Comparison of ENCODE assay signal across 25 mouse cellular contexts in the genomic region with DNA sequence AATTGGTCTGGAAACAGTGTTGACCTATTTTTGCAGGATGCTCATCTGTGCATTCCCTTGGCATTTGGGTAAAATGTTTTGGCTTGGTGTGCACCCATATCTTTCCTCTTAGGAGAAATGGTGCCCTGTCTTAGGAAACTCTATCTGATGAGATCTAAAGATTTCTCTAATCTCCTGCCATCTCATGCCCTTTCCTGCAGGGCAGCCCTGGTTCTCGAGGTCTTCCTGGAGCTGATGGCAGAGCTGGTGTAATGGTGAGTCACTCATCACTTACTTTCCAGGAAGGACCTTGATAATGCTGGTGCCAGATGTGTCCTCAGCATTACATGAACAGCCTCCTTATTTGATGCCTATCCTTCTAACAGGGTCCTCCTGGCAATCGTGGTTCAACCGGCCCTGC. TPM values are rescaled to one million over a fixed set of nuclear protein-coding genes. Genes with fewer than 3 reads are reported as not detected.
DNase-seq lines count a peak whose midpoint lies in the region; ATAC-seq and TF ChIP-seq lines count a peak whose summit lies in the region.
"Had no signal": no experiment of that assay in that cellular context is flagged by ENCODE, and none has a peak within 500 bp of the region (broad histone marks: within the 10 kb centered on the region; RNA-seq: fewer than 3 reads in every experiment).

No protein-coding gene starts in this region.

- no peak for ATAC-seq in embryonic facial prominence, embryonic 13.5 days (ENCODE audit: insufficient number of reproducible peaks, insufficient read depth, low FRiP score, low TSS enrichment, low read depth)
- no peak for ATAC-seq in midbrain, embryonic 15.5 days (replicated peaks)
- ATAC-seq: activated CD4-positive, CD25-positive, alpha-beta regulatory T cell, adult 4 months; forebrain, embryonic 15.5 days; hindbrain, postnatal 0 days; Patski had no signal

- H3K4me3 ChIP-seq in embryonic facial prominence, embryonic 13.5 days = no peak overlapping the region
- H3K4me3 ChIP-seq in embryonic facial prominence, embryonic 10.5 days = no peak overlapping the region
- H3K4me3 ChIP-seq in C2C12 (ENCODE audit: insufficient read depth, poor library complexity, severe bottlenecking) = no peak overlapping the region
- no peak overlapping the region for H3K4me3 ChIP-seq in embryonic fibroblast, embryonic 13.5 days (ENCODE audit: insufficient read depth, low read length)
- no peak overlapping the region for H3K4me3 ChIP-seq in midbrain, embryonic 15.5 days
- H3K4me3 ChIP-seq: erythroblast, embryonic 14.5 days; forebrain, embryonic 10.5 days; forebrain, embryonic 15.5 days; heart, adult 2 months; heart, embryonic 15.5 days; hindbrain, embryonic 13.5 days had no signal

- H3ac ChIP-seq in C2C12 (ENCODE audit: control insufficient read depth, insufficient read length, low read depth) = no peak overlapping the region

- no peaks in the 10 kb centered on the region for H3K9me3 ChIP-seq in embryonic facial prominence, embryonic 13.5 days
- no peaks in the 10 kb centered on the region for H3K9me3 ChIP-seq in embryonic facial prominence, embryonic 10.5 days
- no peaks in the 10 kb centered on the region for H3K9me3 ChIP-seq in midbrain, embryonic 15.5 days
- H3K9me3 ChIP-seq: forebrain, embryonic 10.5 days; forebrain, embryonic 15.5 days; heart, embryonic 15.5 days; hindbrain, embryonic 13.5 days had no signal

- DNase-seq in embryonic facial prominence, embryonic 10.5 days (ENCODE audit: low spot score) = no peak
- peak; percentile 51 for DNase-seq in adrenal gland, postnatal 14 days
- DNase-seq in lung, adult 18-20 months = no peak
- DNase-seq: B cell, adult 2 months; cerebellum, adult 11-12 months; cerebellum, adult 9-10 months; cerebellum, postnatal 36 days; gastrocnemius, postnatal 14 days; heart, adult 2 months; heart, postnatal 14 days; kidney, adult 11 months had no signal

- WGBS in embryonic facial prominence, embryonic 13.5 days = 64% methylated on average over 3 of the region's 3 CpGs
- WGBS in embryonic facial prominence, embryonic 10.5 days = 89% methylated on average over 3 of the region's 3 CpGs
- WGBS in midbrain, embryonic 15.5 days = 86% methylated on average over 3 of the region's 3 CpGs

- 0 out of 2 replicates have a peak, but pooled peaks cover 4% of the 10 kb centered on the region for H3K4me1 ChIP-seq in embryonic facial prominence, embryonic 13.5 days
- H3K4me1 ChIP-seq in embryonic facial prominence, embryonic 10.5 days = no peaks in the 10 kb centered on the region
- peaks cover 7% of the 10 kb centered on the region for H3K4me1 ChIP-seq in embryonic fibroblast, embryonic 13.5 days (ENCODE audit: control insufficient read depth, insufficient read depth, low read length)
- no peaks in the 10 kb centered on the region for H3K4me1 ChIP-seq in midbrain, embryonic 15.5 days
- H3K4me1 ChIP-seq: forebrain, embryonic 10.5 days; forebrain, embryonic 15.5 days; heart, embryonic 15.5 days; hindbrain, embryonic 13.5 days had no signal

- no peaks in the 10 kb centered on the region for H3K27me3 ChIP-seq in embryonic facial prominence, embryonic 13.5 days
- no peaks in the 10 kb centered on the region for H3K27me3 ChIP-seq in embryonic facial prominence, embryonic 10.5 days (replicated peaks; ENCODE audit: low read depth, poor library complexity, severe bottlenecking)
- no peaks in the 10 kb centered on the region for H3K27me3 ChIP-seq in C2C12 (ENCODE audit: control insufficient read depth, insufficient read depth, insufficient read length)
- H3K27me3 ChIP-seq in midbrain, embryonic 15.5 days (replicated peaks) = no peaks in the 10 kb centered on the region
- H3K27me3 ChIP-seq: forebrain, embryonic 15.5 days; heart, embryonic 15.5 days; hindbrain, embryonic 13.5 days; Patski had no signal

- H3K4me2 ChIP-seq in embryonic facial prominence, embryonic 13.5 days = no peak overlapping the region
- H3K4me2 ChIP-seq in midbrain, embryonic 15.5 days = no peak overlapping the region
- H3K4me2 ChIP-seq: forebrain, embryonic 15.5 days; heart, embryonic 11.5 days; heart, embryonic 15.5 days; hindbrain, embryonic 13.5 days had no signal

- H3K79me2 ChIP-seq in C2C12 (ENCODE audit: control insufficient read depth, insufficient read depth) = peaks cover 19% of the 10 kb centered on the region

- 0 out of 2 replicates have a peak overlapping the region, but pooled peaks have one; percentile 30 for H3K27ac ChIP-seq in embryonic facial prominence, embryonic 13.5 days
- H3K27ac ChIP-seq in embryonic facial prominence, embryonic 10.5 days (replicated peaks) = no peak overlapping the region
- peak overlapping the region; percentile 83 for H3K27ac ChIP-seq in embryonic fibroblast, embryonic 13.5 days (ENCODE audit: insufficient read depth, low read length)
- no peak overlapping the region for H3K27ac ChIP-seq in midbrain, embryonic 15.5 days
- H3K27ac ChIP-seq: forebrain, embryonic 10.5 days; forebrain, embryonic 15.5 days; heart, adult 2 months; heart, embryonic 15.5 days; hindbrain, embryonic 13.5 days; hindbrain, postnatal 0 days had no signal

- TF ChIP-seq POLR2A in embryonic fibroblast, embryonic 13.5 days (IDR thresholded peaks at IDR 0.05; ENCODE audit: low read depth, low read length) = 0 out of 2 replicates have a peak, but pooled peaks have one; percentile 12

- peaks cover 2% of the 10 kb centered on the region for H3K79me3 ChIP-seq in C2C12 (ENCODE audit: low read depth)

- no peak overlapping the region for H3K9ac ChIP-seq in embryonic facial prominence, embryonic 13.5 days
- H3K9ac ChIP-seq in midbrain, embryonic 15.5 days = no peak overlapping the region
- H3K9ac ChIP-seq: forebrain, embryonic 15.5 days; heart, embryonic 15.5 days; hindbrain, embryonic 13.5 days had no signal

- TF ChIP-seq CTCF in C2C12 (IDR thresholded peaks at IDR 0.05; ENCODE audit: control insufficient read depth, insufficient read depth, insufficient read length) = no peak
- TF ChIP-seq CTCF in embryonic fibroblast, embryonic 13.5 days (IDR thresholded peaks at IDR 0.05; ENCODE audit: borderline replicate concordance, insufficient read depth, low read length) = no peak

- peaks cover 89% of the 10 kb centered on the region for H3K36me3 ChIP-seq in embryonic facial prominence, embryonic 13.5 days
- H3K36me3 ChIP-seq in embryonic facial prominence, embryonic 10.5 days (replicated peaks) = peaks cover 94% of the 10 kb centered on the region
- peaks cover 100% of the 10 kb centered on the region for H3K36me3 ChIP-seq in C2C12 (ENCODE audit: control insufficient read depth, insufficient read depth)
- no peaks in the 10 kb centered on the region for H3K36me3 ChIP-seq in midbrain, embryonic 15.5 days (replicated peaks)
- H3K36me3 ChIP-seq: forebrain, embryonic 15.5 days; heart, embryonic 15.5 days; hindbrain, embryonic 13.5 days had no signal

TF ChIP-seq in C2C12, 6 proteins besides CTCF, POLR2A, EP300 and RAD21:
- TF ChIP-seq USF1 (IDR thresholded peaks at IDR 0.05; ENCODE audit: low read depth) (no peak), CEBPB (IDR thresholded peaks at IDR 0.05; ENCODE audit: low read depth) (no peak), MAX (IDR thresholded peaks at IDR 0.05) (peak; percentile 8), FOSL1 (IDR thresholded peaks at IDR 0.05; ENCODE audit: insufficient read depth, low read length, poor library complexity, severe bottlenecking) (no peak), MYOG (IDR thresholded peaks at IDR 0.05; ENCODE audit: control insufficient read depth, extremely low read depth, insufficient read length) (no peak), MYOD1 (IDR thresholded peaks at IDR 0.05; ENCODE audit: control insufficient read depth, insufficient read length, low read depth) (no peak)

RNA-seq across cellular contexts. Expression of a gene that starts 16.4 kb away (rescaled TPM):
- 820 and 892 TPM in 2 replicates for polyA plus RNA-seq in embryonic facial prominence, embryonic 13.5 days (2015; fragmentation: Nextera tagmentation; extraction: Ambion mirVana)
- polyA plus RNA-seq in embryonic facial prominence, embryonic 10.5 days (2016; fragmentation: Nextera tagmentation; extraction: Ambion mirVana) = 117 and 176 TPM in 2 replicates
- 144 TPM for polyA plus RNA-seq in C2C12 (2012; fragmentation: generic; extraction: Trizol)
- 287 and 366 TPM in 2 replicates for total RNA-seq in adrenal gland, postnatal 14 days (2021)
- polyA plus RNA-seq in embryonic fibroblast, embryonic 13.5 days (2011; ENCODE audit: insufficient read length, low read depth, missing spikeins) = 3,465 and 4,838 TPM in 2 replicates
- 89.0 and 101 TPM in 2 replicates for polyA plus RNA-seq in midbrain, embryonic 15.5 days (2015; fragmentation: Nextera tagmentation; extraction: Ambion mirVana)
- total RNA-seq: MEL had no signal
- polyA plus RNA-seq: activated CD4-positive, CD25-positive, alpha-beta regulatory T cell, adult 4 months had no signal

Comparison
In these comparisons a context has a peak if more than half of its experiments do, and no peak if none do; other contexts are left out.
1. H3K27ac ChIP-seq: peak in embryonic facial prominence, embryonic 13.5 days (single experiment) and embryonic fibroblast, embryonic 13.5 days (single experiment); none in embryonic facial prominence, embryonic 10.5 days (single experiment) and midbrain, embryonic 15.5 days (single experiment).